Mouse (Mus musculus): ENCODE results near the gene Tomm5.

GRCm38 (mm10) chr4:45141835-45142234 lies 33.9 kb upstream of the Tomm5 start:
- TF ChIP-seq POLR2A (IDR thresholded peaks at IDR 0.05; ENCODE audit: extremely low read depth, insufficient read depth, low read length), result no peak
- TF ChIP-seq CTCF (IDR thresholded peaks at IDR 0.05; ENCODE audit: low read depth, low read length), result no peak
